Mouse (Mus musculus): ENCODE measurements around the gene Kel.

Kel gene

DNA sequence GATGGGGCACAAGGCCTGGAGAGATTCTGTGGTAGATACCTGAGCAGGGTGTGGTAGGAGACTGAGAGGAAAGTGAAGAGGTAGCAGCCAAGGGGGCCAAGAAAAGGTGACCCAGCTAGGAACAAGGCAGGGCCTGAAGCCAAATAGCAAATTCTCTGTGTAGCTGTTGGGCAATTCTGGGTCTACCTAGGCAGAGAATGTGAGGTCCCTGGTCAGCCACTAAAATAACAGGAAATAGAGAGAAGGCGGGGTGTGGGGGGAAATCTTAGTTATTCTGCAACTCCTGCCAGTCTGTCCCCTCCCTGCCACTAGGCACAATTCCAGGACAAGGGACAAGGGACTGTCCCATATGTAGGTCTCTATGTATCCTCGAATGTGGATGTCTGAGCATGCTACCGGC is 60.9 kb downstream of the Kel start:
- DNase-seq = no peak

DNA sequence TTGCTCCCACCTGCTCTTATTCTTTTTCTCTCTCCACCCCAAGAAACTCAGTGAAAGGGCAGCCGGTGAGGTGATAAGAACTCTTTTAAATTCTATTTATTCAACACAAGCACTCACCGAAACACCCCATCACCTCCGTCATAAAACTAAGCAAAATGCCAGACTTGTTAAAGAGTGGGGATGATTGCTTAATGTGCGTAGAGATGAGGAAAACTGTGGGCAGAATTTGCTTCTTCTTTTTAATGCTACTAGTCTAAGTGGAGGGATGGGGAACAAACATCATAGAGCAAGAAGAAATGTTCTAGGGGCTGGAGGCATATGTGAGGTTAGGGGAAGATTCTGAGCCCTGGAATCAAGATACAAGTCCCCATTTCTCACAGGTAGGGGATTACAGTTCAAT is 61.4 kb downstream of the Kel start:
- DNase-seq = no peak

DNA sequence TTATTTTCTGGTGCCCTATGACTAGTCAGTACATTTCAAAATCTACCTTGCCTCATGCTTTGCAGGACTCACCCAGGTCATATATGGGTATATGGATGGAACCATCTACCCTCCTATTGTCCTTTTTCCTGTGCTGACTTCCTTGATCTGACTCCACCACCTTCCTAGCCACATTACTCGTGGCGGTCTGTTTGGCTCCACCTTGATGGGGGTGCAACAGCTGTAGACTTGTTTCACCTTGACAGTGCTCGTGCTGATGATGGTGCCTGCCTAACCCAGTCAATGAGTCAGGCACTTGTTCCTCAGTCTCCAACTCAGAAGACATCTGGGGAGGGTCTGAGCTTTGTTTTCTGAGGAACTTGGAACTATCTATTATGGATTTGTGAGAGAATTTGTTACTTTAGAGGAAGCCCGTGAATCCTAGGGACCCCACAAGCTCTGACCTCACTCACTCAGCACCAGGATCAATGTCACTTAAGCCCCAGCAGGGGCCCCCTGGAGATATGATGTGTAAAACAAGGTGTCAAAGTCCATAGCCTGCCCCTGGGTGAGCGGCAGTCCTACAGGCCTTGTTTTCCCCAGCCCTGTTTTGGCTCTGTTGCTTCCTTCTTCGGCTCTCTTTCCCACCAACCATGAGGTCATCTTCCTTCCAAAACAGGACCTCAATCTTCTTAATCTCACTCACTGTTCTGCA is 62.8 kb downstream of the Kel start:
- no peak for DNase-seq

DNA sequence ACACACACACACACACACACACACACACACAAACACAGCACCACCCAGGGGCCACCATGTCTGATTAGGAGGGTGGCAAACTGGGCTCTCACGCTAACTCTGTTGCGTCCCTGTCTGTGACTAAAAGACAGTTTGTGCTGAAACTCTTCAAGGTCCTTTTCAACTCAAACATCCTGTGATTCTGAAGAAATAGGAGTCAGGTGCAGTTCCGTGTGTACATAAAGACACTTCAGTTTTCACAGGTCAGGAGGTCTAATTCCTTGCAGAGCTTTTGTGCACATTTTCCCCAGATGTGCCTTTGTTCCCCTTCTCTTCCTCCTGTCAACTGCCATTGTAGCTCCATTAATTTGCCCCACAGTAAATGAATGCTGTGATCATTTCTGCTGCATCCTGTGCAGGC is 63.7 kb downstream of the Kel start:
- no peak for DNase-seq

DNA sequence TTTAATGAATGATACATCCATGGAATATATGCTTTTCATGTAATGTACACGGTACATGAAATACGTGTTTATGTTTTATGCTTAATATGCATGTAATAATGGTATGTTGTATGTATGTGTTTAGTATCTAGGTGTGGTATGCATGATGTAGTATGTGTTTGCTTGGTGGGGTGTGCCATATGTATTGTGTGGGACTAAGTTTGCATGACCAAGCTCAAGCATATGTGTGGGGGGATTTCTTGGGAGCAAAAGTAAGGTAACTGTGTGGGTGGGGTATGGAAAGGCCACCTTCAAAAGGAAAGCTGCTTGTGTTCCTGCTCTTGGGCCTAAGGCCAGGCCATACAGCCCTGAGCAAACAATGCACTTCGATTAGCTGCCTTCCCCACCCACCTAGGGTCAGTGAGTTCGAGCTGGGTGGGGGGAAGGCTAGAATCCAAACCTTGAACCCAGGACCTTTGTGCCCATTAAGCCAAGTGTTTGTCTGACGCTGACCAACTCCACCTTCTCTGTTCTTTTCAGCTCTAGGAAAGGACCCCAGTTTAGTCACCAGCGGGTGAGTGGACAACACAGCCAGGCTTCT is 66.1 kb downstream of the Kel start:
- no peak for DNase-seq

DNA sequence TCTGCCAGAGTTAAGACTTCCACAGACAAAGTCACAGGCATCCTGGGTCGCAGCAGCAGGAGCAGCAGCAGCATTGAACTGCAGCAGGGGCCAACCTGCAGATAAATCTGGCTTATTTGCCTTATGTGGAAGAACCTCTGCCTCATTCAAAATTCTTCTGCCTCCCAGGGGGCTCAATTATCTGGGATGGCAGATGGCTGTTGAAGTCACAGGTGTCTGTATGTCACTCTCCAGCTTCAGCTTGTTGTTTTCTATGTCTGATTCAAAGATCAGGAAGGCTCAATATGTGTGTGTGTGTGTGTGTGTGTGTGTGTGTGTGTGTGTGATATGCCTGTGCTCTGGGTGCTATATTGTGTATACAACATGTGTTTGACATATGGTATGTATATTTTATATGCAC is 66.7 kb downstream of the Kel start:
- no peak for DNase-seq

All from thymus, postnatal 36 days (tissue).